Mouse (Mus musculus) limb, embryonic 15.5 days (tissue): ENCODE measurements at regions not wholly inside any gene's neighbourhood (a gene's known extent, or its start where the extent isn't known, plus 50 kb on each side); places are given as distances from the start of the nearest gene placed in this dataset.

Experiments used
- ATAC-seq: fragments of 200-750 bp; cut with Nextera tagmentation; 2 replicates; pipeline ENCODE4 v1.8.0; 2017; ENCODE audit warnings: low read depth, moderate TSS enrichment; ENCODE audit not compliant: insufficient number of reproducible peaks, low FRiP score, low TSS enrichment
- H3K27ac ChIP-seq: fragments of 300-500 bp; sonication (generic); 2 replicates; pipeline ENCODE4 v1.5.1; 2015; ENCODE audit warnings: moderate library complexity, mild to moderate bottlenecking, inconsistent platforms
- H3K27me3 ChIP-seq: fragments of 300-500 bp; sonication (generic); 2 replicates; pipeline ENCODE4 v1.6.1; 2015; ENCODE audit warnings: inconsistent platforms
- H3K36me3 ChIP-seq: fragments of 300-500 bp; sonication (generic); 2 replicates; pipeline ENCODE4 v1.6.1; 2015; ENCODE audit warnings: inconsistent platforms
- H3K4me1 ChIP-seq: fragments of 300-500 bp; sonication (generic); 2 replicates; pipeline ENCODE4 v1.6.1; 2015; ENCODE audit warnings: inconsistent platforms
- H3K4me2 ChIP-seq: fragments of 300-500 bp; sonication (generic); 2 replicates; pipeline ENCODE4 v1.6.1; 2015; ENCODE audit warnings: mild to moderate bottlenecking, inconsistent platforms
- H3K4me3 ChIP-seq: fragments of 300-500 bp; sonication (generic); 2 replicates; pipeline ENCODE4 v1.5.1; 2015; ENCODE audit warnings: mild to moderate bottlenecking, inconsistent platforms
- H3K9ac ChIP-seq: fragments of 300-500 bp; sonication (generic); 2 replicates; pipeline ENCODE4 v1.6.1; 2015; ENCODE audit warnings: inconsistent platforms
- H3K9me3 ChIP-seq: fragments of 300-500 bp; sonication (generic); 2 replicates; pipeline ENCODE4 v1.6.1; 2016; ENCODE audit warnings: inconsistent platforms
- WGBS: fragments of 180-500 bp; shearing (Covaris S2); methylation state at CpG from one replicate; pipeline ENCODE4 v1.1.7; 2015; 5-methylcytosine and 5-hydroxymethylcytosine counted together

- H3K9me3 ChIP-seq = no peaks in the 10 kb centered on the region
- no peak overlapping the region for H3K4me3 ChIP-seq
- H3K27me3 ChIP-seq = no peaks in the 10 kb centered on the region
- no peak for ATAC-seq
- no peak overlapping the region for H3K4me2 ChIP-seq
- 72% methylated on average over 5 of the region's 6 CpGs for WGBS
- no peaks in the 10 kb centered on the region for H3K36me3 ChIP-seq
- no peak overlapping the region for H3K27ac ChIP-seq
- H3K9ac ChIP-seq = no peak overlapping the region
- H3K4me1 ChIP-seq = no peaks in the 10 kb centered on the region
Measured at GRCm38 (mm10) chr1:83701696-83702404, 293.9 kb upstream of the Sphkap start.

- Histone ChIP-seq H3K27me3 (no peaks in the 10 kb centered on the region), H3K4me1 (no peaks in the 10 kb centered on the region), H3K9me3 (no peaks in the 10 kb centered on the region), H3K4me3 (no peak overlapping the region), H3K27ac (no peak overlapping the region), H3K9ac (no peak overlapping the region), H3K4me2 (no peak overlapping the region), H3K36me3 (no peaks in the 10 kb centered on the region)
- 23% methylated on average over 6 of the region's 6 CpGs for WGBS
- ATAC-seq = no peak
Measured at GRCm38 (mm10) chr1:83697422-83697821, 289.4 kb upstream of the Sphkap start.

- no peak overlapping the region for H3K4me3 ChIP-seq
- ATAC-seq = no peak
- H3K9me3 ChIP-seq = no peaks in the 10 kb centered on the region
- H3K9ac ChIP-seq = no peak overlapping the region
- H3K4me1 ChIP-seq = no peaks in the 10 kb centered on the region
- H3K27me3 ChIP-seq = no peaks in the 10 kb centered on the region
- H3K27ac ChIP-seq = no peak overlapping the region
- H3K36me3 ChIP-seq = no peaks in the 10 kb centered on the region
- 72% methylated on average over 3 of the region's 3 CpGs for WGBS
- H3K4me2 ChIP-seq = no peak overlapping the region
Measured at GRCm38 (mm10) chr1:83685221-83685620, 277.2 kb upstream of the Sphkap start.

- Histone ChIP-seq H3K9ac (no peak overlapping the region), H3K4me2 (no peak overlapping the region), H3K36me3 (no peaks in the 10 kb centered on the region), H3K27ac (no peak overlapping the region), H3K27me3 (no peaks in the 10 kb centered on the region), H3K9me3 (no peaks in the 10 kb centered on the region), H3K4me1 (no peaks in the 10 kb centered on the region), H3K4me3 (no peak overlapping the region)
- WGBS = 70% methylated on average over 2 of the region's 2 CpGs
- no peak for ATAC-seq
Measured at GRCm38 (mm10) chr1:83665326-83665725, 257.3 kb upstream of the Sphkap start.

- Histone ChIP-seq H3K4me2 (no peak overlapping the region), H3K36me3 (no peaks in the 10 kb centered on the region), H3K27me3 (no peaks in the 10 kb centered on the region), H3K27ac (no peak overlapping the region), H3K4me3 (no peak overlapping the region), H3K9ac (no peak overlapping the region), H3K9me3 (no peaks in the 10 kb centered on the region), H3K4me1 (no peaks in the 10 kb centered on the region)
- ATAC-seq = no peak
- WGBS = 90% methylated on average over 3 of the region's 3 CpGs
Measured at GRCm38 (mm10) chr1:83661808-83662802, 254.1 kb upstream of the Sphkap start.

GRCm38 (mm10) chr1:83653661-83654060 lies 245.7 kb upstream of the Sphkap start:
- Histone ChIP-seq H3K27ac (no peak overlapping the region), H3K4me1 (no peaks in the 10 kb centered on the region), H3K9me3 (no peaks in the 10 kb centered on the region), H3K9ac (no peak overlapping the region), H3K36me3 (no peaks in the 10 kb centered on the region), H3K27me3 (no peaks in the 10 kb centered on the region), H3K4me2 (no peak overlapping the region), H3K4me3 (no peak overlapping the region)
- WGBS = 85% methylated on average over 2 of the region's 2 CpGs
- no peak for ATAC-seq

- Histone ChIP-seq H3K4me1 (no peaks in the 10 kb centered on the region), H3K36me3 (no peaks in the 10 kb centered on the region), H3K27me3 (no peaks in the 10 kb centered on the region), H3K4me2 (no peak overlapping the region), H3K9me3 (no peaks in the 10 kb centered on the region), H3K4me3 (no peak overlapping the region), H3K9ac (no peak overlapping the region), H3K27ac (no peak overlapping the region)
- no peak for ATAC-seq
- 79% methylated on average over 1 of the region's 1 CpGs for WGBS
Measured at GRCm38 (mm10) chr1:83645606-83646005, 237.6 kb upstream of the Sphkap start.

- no peak for ATAC-seq
- H3K27ac ChIP-seq = no peak overlapping the region
- no peak overlapping the region for H3K9ac ChIP-seq
- no peak overlapping the region for H3K4me3 ChIP-seq
- H3K4me1 ChIP-seq = no peaks in the 10 kb centered on the region
- no peaks in the 10 kb centered on the region for H3K27me3 ChIP-seq
- no peak overlapping the region for H3K4me2 ChIP-seq
- no peaks in the 10 kb centered on the region for H3K9me3 ChIP-seq
- H3K36me3 ChIP-seq = no peaks in the 10 kb centered on the region
Measured at GRCm38 (mm10) chr1:83642656-83643055, 234.7 kb upstream of the Sphkap start.

- Histone ChIP-seq H3K9ac (no peak overlapping the region), H3K4me2 (no peak overlapping the region), H3K27me3 (no peaks in the 10 kb centered on the region), H3K4me1 (no peaks in the 10 kb centered on the region), H3K27ac (no peak overlapping the region), H3K4me3 (no peak overlapping the region), H3K9me3 (no peaks in the 10 kb centered on the region), H3K36me3 (no peaks in the 10 kb centered on the region)
- ATAC-seq = no peak
- WGBS = 80% methylated on average over 3 of the region's 3 CpGs
Measured at GRCm38 (mm10) chr1:83636051-83636450, 228.1 kb upstream of the Sphkap start.

- ATAC-seq = no peak
- H3K9ac ChIP-seq = no peak overlapping the region
- H3K36me3 ChIP-seq = no peaks in the 10 kb centered on the region
- no peak overlapping the region for H3K4me2 ChIP-seq
- H3K4me3 ChIP-seq = no peak overlapping the region
- H3K27ac ChIP-seq = no peak overlapping the region
- H3K27me3 ChIP-seq = no peaks in the 10 kb centered on the region
- no peaks in the 10 kb centered on the region for H3K9me3 ChIP-seq
- 36% methylated on average over 4 of the region's 4 CpGs for WGBS
- H3K4me1 ChIP-seq = no peaks in the 10 kb centered on the region
Measured at GRCm38 (mm10) chr1:83631798-83632197, 223.8 kb upstream of the Sphkap start.

- Histone ChIP-seq H3K4me2 (no peak overlapping the region), H3K9ac (no peak overlapping the region), H3K4me3 (no peak overlapping the region), H3K4me1 (no peaks in the 10 kb centered on the region), H3K27ac (no peak overlapping the region), H3K36me3 (no peaks in the 10 kb centered on the region), H3K9me3 (no peaks in the 10 kb centered on the region), H3K27me3 (no peaks in the 10 kb centered on the region)
- WGBS = 59% methylated on average over 7 of the region's 7 CpGs
- ATAC-seq = no peak
Measured at GRCm38 (mm10) chr1:83631394-83631793, 223.4 kb upstream of the Sphkap start.

GRCm38 (mm10) chr1:83587258-83587657 lies 179.3 kb upstream of the Sphkap start:
- Histone ChIP-seq H3K9ac (no peak overlapping the region), H3K27me3 (no peaks in the 10 kb centered on the region), H3K9me3 (no peaks in the 10 kb centered on the region), H3K4me2 (no peak overlapping the region), H3K36me3 (no peaks in the 10 kb centered on the region), H3K27ac (no peak overlapping the region), H3K4me3 (no peak overlapping the region), H3K4me1 (no peaks in the 10 kb centered on the region)
- 81% methylated on average over 1 of the region's 1 CpGs for WGBS
- no peak for ATAC-seq
